Mouse (Mus musculus) adipocyte (in vitro differentiated cells): ENCODE measurements at regions not wholly inside any gene's neighbourhood (a gene's known extent, or its start where the extent isn't known, plus 50 kb on each side); places are given as distances from the start of the nearest gene placed in this dataset.

Source experiments
- DNase-seq: peaks from one replicate; pipeline ENCODE4 v3.0.0-alpha.2; 2016; ENCODE audit warnings: low spot score

- no peak for DNase-seq
These were observed 136.8 kb upstream of the Gm10295 start for GRCm38 (mm10) chr7:71488016-71488650.

GRCm38 (mm10) chr7:71475383-71475782, 124.1 kb upstream of the Gm10295 start:
- no peak for DNase-seq

GRCm38 (mm10) chr7:71472384-71473141, 121.3 kb upstream of the Gm10295 start:
- DNase-seq = no peak

GRCm38 (mm10) chr7:71471658-71472383, 120.5 kb upstream of the Gm10295 start:
- DNase-seq = no peak

- no peak for DNase-seq
These were observed 120.0 kb upstream of the Gm10295 start for GRCm38 (mm10) chr7:71471319-71471657.

GRCm38 (mm10) chr7:71470418-71470817, 119.1 kb upstream of the Gm10295 start:
- no peak for DNase-seq

GRCm38 (mm10) chr7:71469951-71470350, 118.7 kb upstream of the Gm10295 start:
- DNase-seq = no peak

- DNase-seq = peak; percentile 3
These were observed 116.3 kb upstream of the Gm10295 start for GRCm38 (mm10) chr7:71467436-71468127.

- no peak for DNase-seq
These were observed 112.8 kb upstream of the Gm10295 start for GRCm38 (mm10) chr7:71464127-71464526.

GRCm38 (mm10) chr7:71463565-71463964, 112.3 kb upstream of the Gm10295 start:
- no peak for DNase-seq

GRCm38 (mm10) chr7:71459805-71460204, 108.5 kb upstream of the Gm10295 start:
- no peak for DNase-seq

- DNase-seq = no peak
These were observed 106.9 kb upstream of the Gm10295 start for GRCm38 (mm10) chr7:71458104-71458754.

GRCm38 (mm10) chr7:71457409-71458103, 106.3 kb upstream of the Gm10295 start:
- no peak for DNase-seq

GRCm38 (mm10) chr7:71456421-71456820, 105.1 kb upstream of the Gm10295 start:
- DNase-seq = no peak

GRCm38 (mm10) chr7:71440330-71441240, 89.3 kb upstream of the Gm10295 start:
- DNase-seq = no peak

- no peak for DNase-seq
These were observed 74.7 kb upstream of the Gm10295 start for GRCm38 (mm10) chr7:71425982-71426381.

- no peak for DNase-seq
These were observed 68.0 kb upstream of the Gm10295 start for GRCm38 (mm10) chr7:71419261-71419660.

GRCm38 (mm10) chr7:71418856-71419255, 67.6 kb upstream of the Gm10295 start:
- DNase-seq = no peak

- no peak for DNase-seq
These were observed 63.5 kb upstream of the Gm10295 start for GRCm38 (mm10) chr7:71414756-71415155.

- no peak for DNase-seq
These were observed 61.8 kb upstream of the Gm10295 start for GRCm38 (mm10) chr7:71413121-71413520.
